Mouse (Mus musculus) forelimb bud, embryonic 11.5 days (tissue): ENCODE measurements around the gene Gm20905.
"Not testable (repeated sequence)": the region's sequence is repeated elsewhere in the genome, so short reads cannot be mapped to it uniquely, and the experiment has no call there.

Experiments
- DNase-seq: peaks from one replicate; pipeline ENCODE4 v3.0.0-alpha.2; 2012; ENCODE audit warnings: low read depth, low spot score

Gene Gm20905

DNA sequence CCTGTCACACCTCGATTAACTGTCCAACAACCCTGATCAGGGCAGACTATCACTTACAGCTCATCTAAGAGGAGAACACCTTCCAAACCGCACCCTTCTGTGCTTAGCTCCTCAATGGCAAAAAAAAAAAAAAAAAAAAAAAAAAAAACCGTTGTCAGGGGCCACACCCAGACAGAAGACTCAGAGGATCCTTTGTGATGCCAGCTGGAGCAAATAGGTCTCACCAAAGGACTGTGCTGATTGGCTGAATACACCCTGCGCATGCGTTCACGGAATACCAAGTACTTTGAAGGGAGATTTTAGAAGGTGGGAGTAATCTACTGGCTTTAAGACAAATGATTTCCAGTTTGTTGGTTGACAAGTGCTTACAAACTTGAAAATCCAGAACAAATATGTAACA, at the start of gene Gm20905:
Gene Gm20905 (minus strand): TSS at position 101 of the 400 bp plus-strand sequence.
- DNase-seq, result not testable (repeated sequence)
